Mouse (Mus musculus): ENCODE data around the gene Apoa2. TPM values are rescaled to one million over a fixed set of nuclear protein-coding genes. Genes with fewer than 3 reads are reported as not detected.

Apoa2 gene
- polyA plus RNA-seq, 1 experiment: 19.0 TPM

GRCm38 (mm10) chr1:171256095-171256818 lies 31.4 kb downstream of the Apoa2 start:
- H3K4me3 ChIP-seq (ENCODE audit: insufficient read depth, low read depth, low read length): no peak overlapping the region
- peaks cover 5% of the 10 kb centered on the region for H3K4me1 ChIP-seq (ENCODE audit: control insufficient read depth, insufficient read depth, insufficient read length, low read length)
- no peak overlapping the region for H3K27ac ChIP-seq (replicated peaks; ENCODE audit: low read depth, low read length)

GRCm38 (mm10) chr1:171256937-171257548 lies 32.2 kb downstream of the Apoa2 start:
- H3K4me3 ChIP-seq (ENCODE audit: insufficient read depth, low read depth, low read length): no peak overlapping the region
- peaks cover 3% of the 10 kb centered on the region; the same call in 1 of the 2 replicates for H3K4me1 ChIP-seq (ENCODE audit: control insufficient read depth, insufficient read depth, insufficient read length, low read length)
- no peak overlapping the region for H3K27ac ChIP-seq (replicated peaks; ENCODE audit: low read depth, low read length)

DNA sequence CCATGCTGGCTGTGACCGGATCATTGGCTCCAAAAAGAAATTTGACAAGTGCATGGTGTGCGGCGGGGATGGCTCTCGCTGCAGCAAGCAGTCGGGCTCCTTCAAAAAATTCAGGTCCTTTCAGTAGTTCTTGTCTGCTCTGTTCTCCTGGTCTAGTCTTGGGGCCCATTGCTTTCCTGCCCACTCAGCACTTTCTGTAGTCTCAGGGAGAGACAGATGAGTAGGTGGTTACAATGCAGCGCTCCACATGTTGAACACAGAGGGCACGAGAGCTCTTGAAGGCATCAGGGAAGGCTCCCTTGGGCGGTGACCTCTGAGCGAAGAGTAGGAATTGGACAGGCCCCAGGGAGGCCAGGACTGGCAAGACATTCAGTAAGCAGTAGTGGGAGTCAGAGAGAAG lies 32.9 kb downstream of the Apoa2 start:
- H3K4me3 ChIP-seq (ENCODE audit: insufficient read depth, low read depth, low read length): no peak overlapping the region
- no peak overlapping the region for H3K27ac ChIP-seq (replicated peaks; ENCODE audit: low read depth, low read length)
- peaks cover 4% of the 10 kb centered on the region; the same call in 1 of the 2 replicates for H3K4me1 ChIP-seq (ENCODE audit: control insufficient read depth, insufficient read depth, insufficient read length, low read length)

- Histone ChIP-seq H3K4me3 (ENCODE audit: insufficient read depth, low read depth, low read length) (no peak overlapping the region), H3K4me1 (ENCODE audit: control insufficient read depth, insufficient read depth, insufficient read length, low read length) (peaks cover 4% of the 10 kb centered on the region; the same call in 1 of the 2 replicates), H3K27ac (replicated peaks; ENCODE audit: low read depth, low read length) (no peak overlapping the region)
Observed at GRCm38 (mm10) chr1:171258921-171259320, 34.1 kb downstream of the Apoa2 start.

DNA sequence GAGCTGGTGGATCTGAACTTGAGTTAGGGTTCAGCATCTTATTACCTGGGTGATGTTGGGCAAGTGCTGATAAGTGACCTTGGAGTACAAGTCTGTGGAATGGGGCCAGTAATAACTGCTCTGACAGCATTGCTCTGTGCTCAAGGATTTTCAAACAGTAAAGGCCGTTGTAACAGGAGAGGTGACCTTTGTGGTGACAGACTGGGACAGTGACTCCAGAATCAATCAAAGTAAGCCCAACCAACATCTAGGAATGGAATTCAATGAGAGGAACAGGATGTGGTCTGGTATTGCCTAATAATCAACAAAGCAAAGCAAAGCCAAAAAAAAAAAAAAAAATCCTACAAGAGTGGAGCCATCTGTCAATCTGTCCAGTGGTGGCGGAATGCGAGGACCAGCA lies 35.5 kb downstream of the Apoa2 start:
- H3K4me3 ChIP-seq (ENCODE audit: insufficient read depth, low read depth, low read length): no peak overlapping the region
- H3K4me1 ChIP-seq (ENCODE audit: control insufficient read depth, insufficient read depth, insufficient read length, low read length): peaks cover 4% of the 10 kb centered on the region; the same call in 1 of the 2 replicates
- no peak overlapping the region for H3K27ac ChIP-seq (replicated peaks; ENCODE audit: low read depth, low read length)

DNA sequence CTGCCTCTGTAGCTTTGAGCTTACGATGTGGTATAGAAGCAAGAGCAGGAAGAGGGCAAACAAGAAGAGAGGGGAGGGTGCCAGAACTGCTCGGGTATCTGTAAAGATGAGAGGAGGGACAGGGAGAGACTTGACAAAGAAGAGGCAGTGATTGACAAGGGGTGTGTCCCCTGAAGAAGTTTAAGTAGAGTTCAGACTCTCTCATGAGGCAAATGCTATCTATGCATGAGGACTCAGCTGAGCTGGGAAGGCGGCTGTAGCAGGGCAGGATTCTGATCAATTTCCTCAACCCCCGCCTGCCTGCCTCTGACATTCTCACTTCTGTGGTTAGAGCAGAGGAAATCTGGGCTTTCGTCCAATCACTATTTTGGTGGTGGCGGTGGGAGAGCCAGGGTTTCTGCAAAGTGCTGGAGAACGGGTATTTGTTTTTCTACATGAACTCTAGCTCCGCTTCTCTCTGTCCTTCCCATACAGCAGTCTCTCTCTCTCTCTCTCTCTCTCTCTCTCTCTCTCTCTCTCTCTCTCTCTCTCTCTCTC lies 37.8 kb downstream of the Apoa2 start:
- H3K4me1 ChIP-seq (ENCODE audit: control insufficient read depth, insufficient read depth, insufficient read length, low read length): peaks cover 4% of the 10 kb centered on the region; the same call in 1 of the 2 replicates
- H3K4me3 ChIP-seq (ENCODE audit: insufficient read depth, low read depth, low read length): peak overlapping the region; percentile 17; the same call in 1 of the 2 replicates
- H3K27ac ChIP-seq (replicated peaks; ENCODE audit: low read depth, low read length): peak overlapping the region; percentile 69

GRCm38 (mm10) chr1:171263185-171263611 lies 38.3 kb downstream of the Apoa2 start:
- H3K4me1 ChIP-seq (ENCODE audit: control insufficient read depth, insufficient read depth, insufficient read length, low read length): peaks cover 4% of the 10 kb centered on the region; the same call in 1 of the 2 replicates
- H3K27ac ChIP-seq (replicated peaks; ENCODE audit: low read depth, low read length): peak overlapping the region; percentile 69
- no peak overlapping the region for H3K4me3 ChIP-seq (ENCODE audit: insufficient read depth, low read depth, low read length)

GRCm38 (mm10) chr1:171263666-171264461 lies 39.0 kb downstream of the Apoa2 start:
- Histone ChIP-seq H3K4me1 (ENCODE audit: control insufficient read depth, insufficient read depth, insufficient read length, low read length) (peaks cover 4% of the 10 kb centered on the region; the same call in 1 of the 2 replicates), H3K4me3 (ENCODE audit: insufficient read depth, low read depth, low read length) (no peak overlapping the region), H3K27ac (replicated peaks; ENCODE audit: low read depth, low read length) (peak overlapping the region; percentile 67)

GRCm38 (mm10) chr1:171265971-171266744 lies 41.3 kb downstream of the Apoa2 start:
- Histone ChIP-seq H3K27ac (replicated peaks; ENCODE audit: low read depth, low read length) (no peak overlapping the region), H3K4me1 (ENCODE audit: control insufficient read depth, insufficient read depth, insufficient read length, low read length) (peaks cover 7% of the 10 kb centered on the region; the same call in 1 of the 2 replicates), H3K4me3 (ENCODE audit: insufficient read depth, low read depth, low read length) (no peak overlapping the region)

GRCm38 (mm10) chr1:171268341-171268740 lies 43.5 kb downstream of the Apoa2 start:
- H3K27ac ChIP-seq (replicated peaks; ENCODE audit: low read depth, low read length): no peak overlapping the region
- peaks cover 10% of the 10 kb centered on the region; the same call in 1 of the 2 replicates for H3K4me1 ChIP-seq (ENCODE audit: control insufficient read depth, insufficient read depth, insufficient read length, low read length)
- no peak overlapping the region for H3K4me3 ChIP-seq (ENCODE audit: insufficient read depth, low read depth, low read length)

GRCm38 (mm10) chr1:171269848-171270572 lies 45.2 kb downstream of the Apoa2 start, which contains the start of gene B4galt3:
TSS of gene B4galt3 (plus strand) at chr1:171270328.
- Histone ChIP-seq H3K4me3 (ENCODE audit: insufficient read depth, low read depth, low read length) (peak within 1 kb of the TSS; percentile 76), H3K27ac (replicated peaks; ENCODE audit: low read depth, low read length) (peak within 1 kb of the TSS; percentile 69)

DNA sequence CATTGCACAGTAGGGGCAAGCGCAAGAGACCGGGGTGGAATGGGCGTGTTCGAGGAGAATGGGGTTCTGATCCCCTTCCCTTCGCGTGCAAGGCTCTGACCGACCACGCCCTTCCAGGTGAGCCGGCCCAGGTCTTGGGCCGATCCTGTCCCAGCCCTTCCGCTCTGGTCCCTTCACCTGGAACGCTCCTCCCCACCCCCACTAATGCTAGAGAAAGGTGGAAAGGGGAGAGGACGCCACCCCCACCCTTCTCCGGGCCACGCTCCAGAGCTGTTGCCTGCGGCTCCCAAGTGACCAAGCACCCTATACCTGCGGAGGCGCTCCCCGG lies 45.7 kb downstream of the Apoa2 start:
- Histone ChIP-seq H3K4me1 (ENCODE audit: control insufficient read depth, insufficient read depth, insufficient read length, low read length) (peaks cover 10% of the 10 kb centered on the region; the same call in 1 of the 2 replicates), H3K27ac (replicated peaks; ENCODE audit: low read depth, low read length) (peak overlapping the region; percentile 28; the same call in 1 of the 2 replicates), H3K4me3 (ENCODE audit: insufficient read depth, low read depth, low read length) (peak overlapping the region; percentile 76)

More at GRCm38 (mm10) chr1:171269848-171270572, 45.2 kb downstream of the Apoa2 start, which contains the start of gene B4galt3:
- peaks cover 10% of the 10 kb centered on the region; the same call in 1 of the 2 replicates for H3K4me1 ChIP-seq (ENCODE audit: control insufficient read depth, insufficient read depth, insufficient read length, low read length)

- Histone ChIP-seq H3K4me1 (ENCODE audit: control insufficient read depth, insufficient read depth, insufficient read length, low read length) (peaks cover 10% of the 10 kb centered on the region; the same call in 1 of the 2 replicates), H3K27ac (replicated peaks; ENCODE audit: low read depth, low read length) (no peak overlapping the region), H3K4me3 (ENCODE audit: insufficient read depth, low read depth, low read length) (peak overlapping the region; percentile 76)
Observed at GRCm38 (mm10) chr1:171271196-171271595, 46.3 kb downstream of the Apoa2 start.
